Mouse (Mus musculus) lung, postnatal 4 days (tissue): ENCODE results near the gene Pfkfb1.
A peak's percentile ranks its signal among the peaks of the same experiment; 100 is the strongest.

Experiments
- DNase-seq, 2 experiments: peaks; one replicate each; pipeline ENCODE4 v3.0.0; 2021

Pfkfb1 gene

DNA sequence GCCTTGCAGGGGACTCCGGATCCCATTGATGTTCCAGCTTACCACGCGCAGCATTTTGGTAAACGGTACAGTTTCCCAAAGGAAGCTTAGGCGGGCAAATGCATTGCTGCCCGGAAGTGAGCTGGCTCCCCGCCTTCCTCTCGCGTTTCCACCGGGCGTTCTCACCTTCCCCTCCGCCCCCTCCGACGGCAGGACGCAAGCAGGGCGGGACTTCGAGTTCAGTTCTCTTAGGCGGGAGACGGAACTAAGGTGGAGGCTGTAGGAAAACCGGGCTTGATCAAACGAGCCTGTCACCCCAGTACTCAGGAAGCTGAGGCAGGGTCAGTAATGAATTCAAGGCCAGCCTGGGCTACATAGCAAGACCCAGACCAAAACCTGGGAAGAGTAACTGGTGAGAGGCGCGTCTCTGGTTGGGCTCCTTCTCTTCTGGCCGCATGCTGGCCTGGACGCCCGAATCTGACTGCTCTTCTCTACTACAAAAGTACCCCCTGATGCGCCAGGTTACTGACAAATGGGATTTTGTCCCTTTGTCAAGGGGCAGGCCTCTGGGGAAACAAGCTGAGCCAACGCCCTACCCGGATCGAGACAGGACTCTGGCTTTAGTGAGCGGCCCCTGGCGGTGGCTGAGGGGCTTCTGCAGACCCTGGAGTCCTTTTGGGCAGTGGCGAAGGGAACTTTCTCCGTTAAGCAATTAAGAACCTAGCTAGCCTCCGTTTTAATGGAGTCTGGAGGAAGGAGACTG lies at the start of gene Pfkfb1:
TSS of gene Pfkfb1 (plus strand) at position 207 of the 742 bp plus-strand sequence.
- DNase-seq, result peak; percentile 84 to 87

- DNase-seq, result no peak
These were observed 47.9 kb upstream of the Pfkfb1 start for GRCm38 (mm10) chrX:150540111-150540510.

- no peak for DNase-seq
These were observed 46.3 kb upstream of the Pfkfb1 start for GRCm38 (mm10) chrX:150541684-150542083.

DNA sequence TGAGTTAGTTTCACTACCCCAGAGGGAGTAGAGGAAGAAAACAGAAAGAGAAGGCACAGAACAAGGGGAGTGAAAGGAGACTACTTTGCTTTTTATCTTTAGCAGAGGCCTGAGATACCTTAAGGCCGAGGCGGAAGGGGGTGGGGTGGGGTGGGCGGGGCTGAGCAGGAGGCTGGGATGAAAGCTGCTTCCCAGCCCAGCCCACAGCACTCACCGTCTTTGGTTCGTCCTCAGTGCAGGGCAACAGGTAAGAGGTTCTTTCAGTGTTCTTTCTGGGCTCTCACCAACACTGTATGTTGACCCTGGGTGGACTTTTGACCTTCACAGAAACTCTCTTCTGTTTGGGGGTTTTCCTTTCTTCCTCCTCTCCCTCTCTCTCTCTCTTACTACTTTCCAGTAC lies 40.8 kb upstream of the Pfkfb1 start, which contains the start of gene Alas2:
TSS of gene Alas2 (plus strand) at position 137 of the 400 bp plus-strand sequence.
- DNase-seq, result no peak

DNA sequence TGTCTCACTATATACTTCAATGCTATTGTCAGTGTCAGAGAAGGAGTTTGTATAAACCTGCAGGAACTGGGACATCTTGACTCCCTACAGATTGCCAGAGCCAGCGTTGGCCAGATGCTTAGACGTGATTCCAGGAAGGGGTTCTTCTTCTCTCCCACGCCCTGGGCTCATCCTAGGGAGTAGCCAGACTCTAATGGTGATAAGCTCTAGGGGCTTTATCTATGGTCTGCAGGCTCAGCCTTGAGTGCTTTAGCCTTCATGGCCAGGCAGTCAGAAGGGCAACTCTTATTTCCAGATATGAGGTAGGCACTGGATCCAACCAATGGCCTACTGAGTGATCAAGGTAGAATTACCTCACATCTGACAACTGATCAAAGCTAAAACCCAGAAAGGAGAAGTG lies 38.4 kb upstream of the Pfkfb1 start:
- no peak for DNase-seq

DNA sequence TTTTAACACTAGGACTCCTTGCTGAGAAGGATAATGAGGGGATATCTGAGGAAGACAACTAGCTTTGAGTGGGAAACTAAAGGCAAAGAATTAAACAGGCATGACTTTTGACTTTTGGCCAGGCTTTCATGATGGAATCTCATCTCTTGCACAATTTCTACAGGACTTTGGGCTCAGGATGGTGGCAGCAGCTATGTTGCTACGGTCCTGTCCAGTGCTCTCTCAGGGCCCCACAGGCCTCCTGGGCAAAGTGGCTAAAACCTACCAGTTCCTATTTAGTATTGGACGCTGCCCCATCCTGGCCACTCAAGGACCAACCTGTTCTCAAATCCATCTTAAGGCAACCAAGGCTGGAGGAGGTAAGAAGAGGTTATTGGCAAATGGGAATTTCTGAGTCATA lies 36.0 kb upstream of the Pfkfb1 start:
- no peak for DNase-seq

GRCm38 (mm10) chrX:150554032-150554431 lies 34.0 kb upstream of the Pfkfb1 start:
- DNase-seq, result no peak

DNA sequence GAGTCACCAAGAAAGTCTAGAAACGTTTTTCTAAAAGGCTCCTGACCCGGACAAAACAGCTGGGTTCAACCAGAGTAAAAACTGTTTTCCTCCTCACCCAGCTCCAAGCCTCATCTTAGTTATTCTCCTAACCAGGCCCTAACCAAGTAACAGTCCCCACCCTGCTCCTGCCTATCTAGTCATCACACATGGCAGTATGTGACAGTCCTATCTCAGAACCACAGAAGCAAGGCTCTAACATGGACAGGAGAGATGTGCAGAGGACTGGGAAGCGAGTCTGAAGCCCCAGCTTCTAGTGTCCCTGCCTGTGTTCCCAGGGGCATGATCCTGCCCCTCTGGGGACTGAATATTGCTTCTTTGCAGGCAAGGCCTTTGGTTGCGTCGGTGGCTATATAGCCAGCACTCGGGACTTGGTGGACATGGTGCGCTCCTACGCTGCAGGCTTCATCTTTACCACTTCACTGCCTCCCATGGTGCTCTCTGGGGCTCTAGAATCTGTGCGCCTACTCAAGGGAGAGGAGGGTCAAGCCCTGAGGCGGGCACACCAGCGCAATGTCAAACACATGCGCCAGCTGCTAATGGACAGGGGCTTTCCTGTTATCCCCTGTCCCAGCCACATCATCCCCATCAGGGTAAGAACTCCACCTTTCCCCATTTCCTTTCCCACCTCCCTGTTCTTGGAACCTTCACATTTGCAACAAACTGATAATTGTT lies 23.2 kb upstream of the Pfkfb1 start:
- DNase-seq, result no peak

GRCm38 (mm10) chrX:150581921-150582320 lies 6.1 kb upstream of the Pfkfb1 start:
- no peak for DNase-seq

- DNase-seq, result no peak
These were observed 2.9 kb upstream of the Pfkfb1 start for GRCm38 (mm10) chrX:150585116-150585515.

- no peak for DNase-seq
These were observed 1.7 kb downstream of the Pfkfb1 start, which contains the start of gene Apex2 for GRCm38 (mm10) chrX:150589696-150590095. Gene Apex2 (minus strand): TSS chrX:150589868.

GRCm38 (mm10) chrX:150593266-150594035 lies 5.4 kb downstream of the Pfkfb1 start:
- DNase-seq, result no peak

DNA sequence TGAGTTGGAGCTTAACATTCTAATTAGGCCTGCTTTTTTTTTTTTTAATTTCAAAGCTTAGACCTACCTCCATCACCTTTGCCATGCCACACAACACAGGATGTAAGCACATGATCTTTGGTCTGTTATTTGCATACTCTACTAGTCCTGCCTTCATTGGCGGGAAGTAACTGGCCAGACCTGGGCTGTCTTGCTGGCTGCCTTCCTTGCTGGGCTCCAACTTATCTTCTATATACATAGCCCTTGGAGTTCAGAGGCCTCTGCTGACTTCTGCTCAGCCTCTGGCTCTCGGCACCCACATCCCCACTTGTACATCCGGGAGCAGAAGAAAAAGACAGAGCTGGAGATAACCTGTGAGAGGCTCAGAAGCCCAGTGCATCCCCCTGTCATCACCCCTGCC lies 6.1 kb downstream of the Pfkfb1 start:
- DNase-seq, result no peak

GRCm38 (mm10) chrX:150595016-150595760 lies 7.2 kb downstream of the Pfkfb1 start:
- DNase-seq, result no peak

GRCm38 (mm10) chrX:150598882-150599281 lies 10.9 kb downstream of the Pfkfb1 start:
- DNase-seq, result no peak

- DNase-seq, result no peak
These were observed 48.4 kb downstream of the Pfkfb1 start for GRCm38 (mm10) chrX:150636421-150636820.

DNA sequence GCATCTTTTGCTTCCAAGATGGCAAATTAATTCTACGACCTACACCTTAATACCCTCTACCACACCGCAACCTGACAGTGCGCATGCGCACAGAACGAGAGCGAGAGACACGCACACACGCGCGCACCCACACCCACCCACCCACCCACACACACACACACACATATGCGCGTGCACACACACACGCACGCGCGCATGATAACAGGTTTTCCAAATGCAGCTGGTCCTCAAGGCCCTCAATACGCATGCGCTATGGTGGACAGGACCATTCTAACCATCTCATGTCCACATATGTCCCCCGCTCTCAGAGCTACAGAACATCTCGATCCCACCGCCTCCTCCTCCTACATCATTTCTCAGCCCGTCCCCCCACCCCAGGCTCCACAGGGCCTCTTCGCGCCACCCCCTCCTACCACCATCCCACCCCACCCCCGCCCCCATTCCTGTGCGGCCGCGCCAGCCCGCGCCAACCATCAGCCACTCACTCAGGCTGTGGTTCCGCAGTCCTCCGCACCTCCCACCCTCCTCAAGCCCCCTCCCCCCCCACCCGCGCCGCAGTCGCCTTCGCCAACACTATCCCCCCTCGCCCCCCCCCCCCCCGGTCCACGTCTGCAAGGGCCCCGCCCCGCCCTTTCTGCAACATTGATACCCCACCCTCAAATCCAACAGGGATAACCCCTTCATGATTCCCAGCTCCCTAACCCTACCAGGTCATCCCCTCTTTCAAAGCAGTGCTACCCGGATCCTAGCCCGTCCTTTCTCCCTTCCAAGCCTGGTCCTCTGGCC lies 68.3 kb downstream of the Pfkfb1 start:
- no peak for DNase-seq

DNA sequence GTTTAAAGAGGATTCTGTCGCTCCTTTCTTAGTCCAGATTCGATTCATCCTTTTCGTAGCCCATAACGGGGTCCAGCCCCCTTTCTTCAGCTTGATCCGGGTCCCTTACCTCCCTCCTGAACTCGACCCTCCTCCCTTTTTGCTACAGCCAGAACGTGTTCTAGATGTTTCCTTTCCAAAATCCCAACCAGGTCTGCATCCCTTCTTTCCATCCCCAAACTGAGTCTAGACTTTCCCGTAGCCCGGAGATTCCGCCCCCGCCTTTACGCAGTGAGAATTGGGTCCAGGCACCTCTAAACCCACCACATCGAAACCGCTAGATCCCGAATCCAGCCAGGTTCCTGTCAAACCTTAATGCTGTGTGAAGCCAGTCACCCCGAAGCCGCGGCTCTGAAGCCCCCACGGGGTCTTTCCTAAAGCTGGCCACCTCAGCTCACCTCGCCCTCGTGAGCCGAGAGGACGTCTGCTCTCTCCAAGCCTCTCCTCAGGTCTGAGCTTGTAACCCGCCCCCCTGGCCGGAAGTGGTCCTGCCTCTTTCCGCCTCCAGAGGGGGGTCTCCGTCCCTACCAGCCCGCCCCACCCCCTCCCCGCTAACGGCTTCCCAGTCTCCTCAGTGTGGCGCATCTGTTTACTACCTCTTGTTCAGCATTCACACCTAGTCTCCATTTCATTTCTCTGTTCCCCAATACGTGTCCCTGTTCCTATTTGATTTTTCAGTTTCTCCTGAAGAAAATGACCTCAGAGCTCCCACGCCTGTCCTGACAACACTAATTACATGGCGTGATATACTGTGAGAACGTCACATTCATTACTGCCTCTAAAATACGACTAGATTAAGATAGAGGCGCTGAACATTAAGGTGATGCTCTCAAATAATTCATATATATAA lies 69.1 kb downstream of the Pfkfb1 start, which contains the start of gene Tro:
TSS of gene Tro (minus strand) at position 676 of the 889 bp plus-strand sequence.
- DNase-seq, result no peak

DNA sequence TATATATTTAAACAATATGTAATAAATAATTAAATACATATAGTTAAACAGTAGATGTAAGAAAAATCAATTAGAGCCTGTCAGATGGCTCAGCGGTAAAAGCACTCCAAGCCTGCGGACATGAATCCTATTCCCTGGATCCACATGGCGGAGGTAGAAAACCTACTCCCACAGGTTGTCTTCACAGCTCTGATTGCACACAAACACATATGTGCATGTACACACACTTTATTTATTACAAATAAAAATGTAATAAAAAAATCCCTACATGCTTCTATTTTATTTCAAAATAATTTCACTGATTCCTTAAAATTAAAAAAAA lies 69.7 kb downstream of the Pfkfb1 start:
- no peak for DNase-seq

GRCm38 (mm10) chrX:150662809-150663208 lies 74.8 kb downstream of the Pfkfb1 start:
- DNase-seq, result no peak

- DNase-seq, result no peak
These were observed 89.5 kb downstream of the Pfkfb1 start for GRCm38 (mm10) chrX:150677505-150677904.
